Mouse (Mus musculus): ENCODE measurements at regions not wholly inside any gene's neighbourhood (a gene's known extent, or its start where the extent isn't known, plus 50 kb on each side); places are given as distances from the start of the nearest gene placed in this dataset.

- TF ChIP-seq EP300 (IDR thresholded peaks at IDR 0.05; ENCODE audit: low read depth) (no peak), CTCF (IDR thresholded peaks at IDR 0.05; ENCODE audit: low read depth) (no peak)
- ATAC-seq, result no peak
- 68% methylated on average over 11 of the region's 11 CpGs for WGBS (ENCODE audit: insufficient replicate concordance)
- Histone ChIP-seq H3K36me3 (replicated peaks; ENCODE audit: insufficient read depth, low read length) (no peaks in the 10 kb centered on the region), H3K27ac (ENCODE audit: low read depth) (no peak overlapping the region), H3K4me2 (ENCODE audit: low read depth, low read length) (no peak overlapping the region), H3K9me3 (ENCODE audit: low read length) (no peaks in the 10 kb centered on the region), H3K9ac (replicated peaks) (no peak overlapping the region), H3K4me3 (ENCODE audit: low read depth, low read length) (no peak overlapping the region), H3K4me1 (ENCODE audit: insufficient read depth) (no peaks in the 10 kb centered on the region; the same call in 1 of the 2 replicates), H3K27me3 (ENCODE audit: insufficient read depth, low read length) (no peaks in the 10 kb centered on the region)
- no peak for DNase-seq
Measured at GRCm38 (mm10) chr13:35171562-35172254, 144.8 kb upstream of the Eci2 start.

- Histone ChIP-seq H3K4me2 (ENCODE audit: low read depth, low read length) (no peak overlapping the region), H3K4me1 (ENCODE audit: insufficient read depth) (no peaks in the 10 kb centered on the region), H3K9me3 (ENCODE audit: low read length) (no peaks in the 10 kb centered on the region), H3K27me3 (ENCODE audit: insufficient read depth, low read length) (no peaks in the 10 kb centered on the region), H3K27ac (ENCODE audit: low read depth) (no peak overlapping the region), H3K9ac (replicated peaks) (no peak overlapping the region), H3K36me3 (replicated peaks; ENCODE audit: insufficient read depth, low read length) (no peaks in the 10 kb centered on the region), H3K4me3 (ENCODE audit: low read depth, low read length) (no peak overlapping the region)
- no peak for TF ChIP-seq CTCF (IDR thresholded peaks at IDR 0.05; ENCODE audit: low read depth)
- TF ChIP-seq EP300 (IDR thresholded peaks at IDR 0.05; ENCODE audit: low read depth), result no peak
- no peak for ATAC-seq
- no peak for DNase-seq
- WGBS (ENCODE audit: insufficient replicate concordance), result 54% methylated on average over 2 of the region's 2 CpGs
Measured at GRCm38 (mm10) chr13:35173522-35173921, 146.6 kb upstream of the Eci2 start.

GRCm38 (mm10) chr13:35175587-35175986 lies 148.7 kb upstream of the Eci2 start:
- ATAC-seq, result no peak
- no peaks in the 10 kb centered on the region for H3K9me3 ChIP-seq (ENCODE audit: low read length)
- no peak overlapping the region for H3K9ac ChIP-seq (replicated peaks)
- H3K36me3 ChIP-seq (replicated peaks; ENCODE audit: insufficient read depth, low read length), result no peaks in the 10 kb centered on the region
- no peak overlapping the region for H3K4me3 ChIP-seq (ENCODE audit: low read depth, low read length)
- no peak for DNase-seq
- WGBS (ENCODE audit: insufficient replicate concordance), result 52% methylated on average over 1 of the region's 1 CpGs
- no peaks in the 10 kb centered on the region for H3K27me3 ChIP-seq (ENCODE audit: insufficient read depth, low read length)
- TF ChIP-seq EP300 (IDR thresholded peaks at IDR 0.05; ENCODE audit: low read depth) (no peak), CTCF (IDR thresholded peaks at IDR 0.05; ENCODE audit: low read depth) (no peak)
- no peaks in the 10 kb centered on the region for H3K4me1 ChIP-seq (ENCODE audit: insufficient read depth)
- no peak overlapping the region for H3K4me2 ChIP-seq (ENCODE audit: low read depth, low read length)
- no peak overlapping the region for H3K27ac ChIP-seq (ENCODE audit: low read depth)

GRCm38 (mm10) chr13:35177305-35177704 lies 150.4 kb upstream of the Eci2 start:
- Histone ChIP-seq H3K36me3 (replicated peaks; ENCODE audit: insufficient read depth, low read length) (no peaks in the 10 kb centered on the region), H3K9ac (replicated peaks) (no peak overlapping the region), H3K4me2 (ENCODE audit: low read depth, low read length) (no peak overlapping the region), H3K27ac (ENCODE audit: low read depth) (no peak overlapping the region), H3K4me3 (ENCODE audit: low read depth, low read length) (no peak overlapping the region), H3K27me3 (ENCODE audit: insufficient read depth, low read length) (no peaks in the 10 kb centered on the region), H3K9me3 (ENCODE audit: low read length) (no peaks in the 10 kb centered on the region), H3K4me1 (ENCODE audit: insufficient read depth) (no peaks in the 10 kb centered on the region)
- WGBS (ENCODE audit: insufficient replicate concordance), result 49% methylated on average over 2 of the region's 2 CpGs
- DNase-seq (no peak), ATAC-seq (no peak)
- no peak for TF ChIP-seq CTCF (IDR thresholded peaks at IDR 0.05; ENCODE audit: low read depth)
- no peak for TF ChIP-seq EP300 (IDR thresholded peaks at IDR 0.05; ENCODE audit: low read depth)

- TF ChIP-seq EP300 (IDR thresholded peaks at IDR 0.05; ENCODE audit: low read depth) (no peak), CTCF (IDR thresholded peaks at IDR 0.05; ENCODE audit: low read depth) (peak; percentile 19; the same call in 1 of the 2 replicates)
- peak; percentile 71 for ATAC-seq
- H3K9me3 ChIP-seq (ENCODE audit: low read length), result no peaks in the 10 kb centered on the region
- peak; percentile 64 for DNase-seq
- 23% methylated on average over 16 of the region's 16 CpGs for whole genome bisulfite sequencing (ENCODE audit: insufficient replicate concordance)
- H3K4me2 ChIP-seq (ENCODE audit: low read depth, low read length), result no peak overlapping the region
- 0 out of 2 replicates have a peak overlapping the region, but pooled peaks have one; percentile 14 for H3K27ac ChIP-seq (ENCODE audit: low read depth)
- no peaks in the 10 kb centered on the region for H3K36me3 ChIP-seq (replicated peaks; ENCODE audit: insufficient read depth, low read length)
- H3K9ac ChIP-seq (replicated peaks), result no peak overlapping the region
- H3K4me3 ChIP-seq (ENCODE audit: low read depth, low read length), result no peak overlapping the region
- H3K4me1 ChIP-seq (ENCODE audit: insufficient read depth), result no peaks in the 10 kb centered on the region
- H3K27me3 ChIP-seq (ENCODE audit: insufficient read depth, low read length), result no peaks in the 10 kb centered on the region
Measured at GRCm38 (mm10) chr13:35189028-35189711, 162.3 kb upstream of the Eci2 start.

GRCm38 (mm10) chr13:35202069-35202468 lies 175.2 kb upstream of the Eci2 start:
- Histone ChIP-seq H3K36me3 (replicated peaks; ENCODE audit: insufficient read depth, low read length) (no peaks in the 10 kb centered on the region), H3K27ac (ENCODE audit: low read depth) (no peak overlapping the region), H3K4me2 (ENCODE audit: low read depth, low read length) (no peak overlapping the region), H3K9me3 (ENCODE audit: low read length) (no peaks in the 10 kb centered on the region), H3K27me3 (ENCODE audit: insufficient read depth, low read length) (no peaks in the 10 kb centered on the region), H3K9ac (replicated peaks) (no peak overlapping the region), H3K4me3 (ENCODE audit: low read depth, low read length) (no peak overlapping the region), H3K4me1 (ENCODE audit: insufficient read depth) (no peaks in the 10 kb centered on the region)
- WGBS (ENCODE audit: insufficient replicate concordance), result 74% methylated on average over 1 of the region's 1 CpGs
- TF ChIP-seq EP300 (IDR thresholded peaks at IDR 0.05; ENCODE audit: low read depth) (no peak), CTCF (IDR thresholded peaks at IDR 0.05; ENCODE audit: low read depth) (no peak)
- ATAC-seq, result no peak
- no peak for DNase-seq
